Mouse (Mus musculus) heart, adult 11 months (tissue): ENCODE measurements around the gene Usp20.

Source experiments
- DNase-seq: peaks from one replicate; pipeline ENCODE4 v3.0.0; 2022

The Usp20 gene

DNA sequence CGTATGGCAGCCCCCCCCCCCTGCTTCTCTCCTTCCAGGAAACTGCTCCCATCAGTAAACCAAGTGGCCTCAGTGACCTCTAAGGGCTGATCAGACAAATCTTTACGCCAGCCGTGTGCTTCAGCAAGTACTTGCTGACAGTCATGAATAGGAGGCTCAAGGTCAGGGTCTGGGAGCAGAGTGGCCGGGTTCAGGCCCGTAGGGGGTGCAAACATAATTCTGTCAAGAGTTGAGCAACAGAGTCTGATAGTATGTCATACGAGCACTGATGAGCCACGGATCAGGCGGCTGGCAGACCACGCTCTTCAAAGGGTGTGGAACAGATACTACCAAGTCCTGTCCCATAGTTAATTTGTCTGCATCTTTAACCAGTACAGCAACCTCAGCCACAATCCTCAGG is 8.1 kb downstream of the Usp20 start:
- no peak for DNase-seq

DNA sequence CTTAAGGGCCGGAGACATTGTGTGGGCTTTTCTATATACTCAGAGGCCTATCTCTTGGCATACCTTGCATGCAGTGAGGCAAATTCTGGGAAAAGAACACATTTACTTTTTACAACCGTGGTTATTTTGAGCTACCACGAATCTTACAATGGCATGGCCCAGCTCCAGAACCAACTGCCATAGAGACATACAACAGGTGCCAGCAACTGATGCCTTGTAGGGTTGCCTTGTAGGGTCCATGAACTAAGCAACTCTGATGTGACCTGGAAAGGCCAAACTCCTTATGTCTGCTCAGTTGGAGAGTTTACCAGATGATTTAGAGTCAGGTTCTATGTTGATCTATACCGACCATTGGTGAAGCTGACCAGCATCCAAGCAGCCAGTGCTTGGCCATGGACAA is 12.8 kb downstream of the Usp20 start:
- no peak for DNase-seq

DNA sequence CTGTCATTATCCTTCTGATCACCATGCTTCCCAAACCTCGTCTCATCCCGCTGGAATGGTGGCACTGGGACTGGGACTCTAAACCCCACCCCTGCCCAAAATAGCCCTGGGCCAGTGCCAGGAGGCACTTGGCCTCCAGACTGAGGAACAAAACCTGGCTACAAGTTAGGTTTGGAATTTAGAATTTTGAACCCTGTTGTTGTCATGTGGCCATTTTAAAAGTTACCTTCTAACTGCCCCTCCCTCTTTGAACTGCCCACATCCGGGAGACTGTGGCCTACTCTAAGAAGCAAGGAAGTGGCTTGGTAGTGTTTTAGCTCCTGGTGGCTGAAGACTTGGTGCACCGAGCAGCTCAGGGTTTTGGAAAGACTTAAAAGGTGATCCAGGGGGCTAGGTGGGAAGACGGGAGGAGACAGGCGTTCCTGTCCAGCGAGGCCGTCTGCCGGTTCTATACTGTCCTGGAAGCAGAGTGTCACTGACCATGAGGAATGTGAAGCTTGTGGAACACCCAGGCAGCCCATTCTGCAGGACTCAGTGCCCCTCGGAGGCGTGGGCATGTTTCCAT is 13.4 kb downstream of the Usp20 start:
- peak; percentile 96 for DNase-seq

DNA sequence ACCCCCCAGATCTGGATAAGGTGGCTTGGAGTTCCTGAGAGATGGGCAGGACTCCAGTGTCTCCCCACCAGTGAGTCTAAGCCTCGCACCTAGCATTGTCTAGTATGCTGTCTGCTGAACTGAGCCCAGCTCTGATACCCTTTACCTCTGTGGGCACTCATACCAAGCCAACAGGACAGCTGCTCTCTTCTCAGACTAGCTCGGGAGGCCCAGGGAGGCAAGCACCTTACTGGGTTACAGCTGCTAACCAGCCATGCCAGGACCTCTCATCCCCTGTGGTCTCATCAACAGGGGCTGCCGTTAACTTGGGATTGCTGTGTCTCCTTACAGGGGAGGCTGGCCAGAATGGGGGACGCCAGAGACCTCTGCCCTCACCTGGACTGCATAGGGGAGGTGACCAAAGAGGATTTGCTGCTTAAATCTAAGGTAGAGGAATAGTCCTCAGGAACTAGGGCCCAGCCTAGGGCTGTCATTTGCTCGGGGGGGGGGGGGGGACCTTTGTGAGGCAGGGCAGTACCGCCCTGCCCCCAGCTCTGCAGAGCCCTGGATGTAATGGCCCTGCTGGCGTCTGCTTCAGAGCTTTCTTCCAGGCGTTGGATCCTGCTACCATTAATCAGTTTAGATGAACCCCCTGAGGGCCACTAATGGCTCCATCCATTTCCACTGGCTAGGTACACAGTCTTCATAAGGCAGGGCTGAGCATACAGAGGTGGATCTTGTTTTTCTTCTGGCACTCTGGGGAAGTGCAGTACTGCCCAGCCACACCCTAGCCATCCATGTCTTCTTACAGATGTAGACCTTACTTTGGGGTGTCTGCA is 16.6 kb downstream of the Usp20 start:
- DNase-seq = no peak

DNA sequence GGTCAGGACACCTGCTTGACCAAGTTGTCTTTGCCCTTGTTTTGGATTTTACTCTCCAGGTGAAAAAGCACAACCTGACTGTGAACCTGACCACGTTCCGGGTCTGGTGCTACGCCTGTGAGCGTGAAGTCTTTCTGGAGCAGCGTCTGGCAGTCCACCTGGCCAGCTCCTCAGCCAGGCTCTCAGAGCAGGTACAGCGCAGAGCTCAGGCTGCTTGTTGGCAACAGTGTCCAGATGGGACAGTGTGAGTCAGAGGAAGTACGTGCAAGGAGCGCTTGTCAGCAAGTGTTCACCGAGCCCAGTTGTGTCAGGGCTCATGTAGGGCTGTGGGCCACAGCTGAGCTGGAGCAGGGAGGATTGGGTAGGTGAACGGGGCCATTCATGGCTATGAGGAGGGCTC is 20.8 kb downstream of the Usp20 start:
- no peak for DNase-seq

DNA sequence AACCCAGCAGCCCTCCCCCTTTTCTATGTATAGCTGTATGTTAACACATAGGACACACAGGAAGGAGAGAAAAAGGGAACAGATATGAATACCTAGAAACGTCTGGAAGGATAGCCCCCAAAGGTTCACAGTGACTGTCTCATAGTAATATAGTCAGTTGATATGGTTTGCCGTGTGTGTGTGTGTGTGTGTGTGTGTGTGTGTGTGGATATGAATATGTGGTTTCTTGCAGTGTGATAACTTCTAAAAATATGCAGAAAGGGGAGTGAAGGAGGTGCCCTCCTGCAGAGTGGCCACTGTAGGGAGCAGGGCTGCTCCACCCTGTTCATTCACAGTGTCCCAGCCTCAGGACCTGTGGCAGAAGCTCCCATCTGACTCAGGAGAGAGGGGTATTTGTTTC is 23.4 kb downstream of the Usp20 start:
- no peak for DNase-seq

DNA sequence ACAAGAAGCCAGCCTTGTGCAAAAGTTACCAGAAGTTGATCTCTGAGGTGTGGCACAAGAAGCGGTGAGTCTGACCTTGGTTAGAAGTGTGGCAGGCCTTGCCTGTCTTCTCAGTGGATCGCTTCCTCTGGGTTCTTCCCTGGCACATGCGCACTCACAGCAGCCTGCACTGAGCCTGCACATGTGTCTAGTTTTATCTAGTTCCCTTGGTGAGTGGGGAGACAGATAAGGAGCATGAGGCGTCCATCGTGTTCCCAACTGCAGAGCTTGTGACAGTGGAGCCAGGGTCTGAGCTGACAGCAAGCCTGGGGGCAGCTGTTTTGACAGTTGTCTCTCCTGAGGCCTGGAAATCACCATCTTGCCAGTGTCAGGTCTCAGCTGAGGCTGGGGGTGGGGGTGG is 24.4 kb downstream of the Usp20 start:
- peak; percentile 98 for DNase-seq

DNA sequence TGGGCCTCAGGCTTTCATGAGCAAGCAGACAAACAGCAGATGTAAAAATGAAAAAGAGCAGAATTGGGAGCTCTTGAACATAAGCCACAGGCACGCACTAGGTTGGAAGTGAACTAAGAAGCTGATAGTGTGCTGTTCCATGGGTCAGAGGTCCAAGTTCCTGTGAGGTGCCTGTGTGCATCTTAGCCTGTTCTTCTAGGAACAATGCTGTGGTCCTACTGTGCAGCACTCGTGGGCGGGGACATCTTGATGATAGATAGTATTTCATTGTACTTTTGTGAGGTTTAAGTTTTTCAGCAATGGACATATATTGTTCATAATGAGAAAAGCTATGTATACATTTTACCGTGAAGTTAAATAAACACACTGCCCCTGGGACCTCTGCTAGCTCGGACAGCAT is 25.1 kb downstream of the Usp20 start:
- no peak for DNase-seq

DNA sequence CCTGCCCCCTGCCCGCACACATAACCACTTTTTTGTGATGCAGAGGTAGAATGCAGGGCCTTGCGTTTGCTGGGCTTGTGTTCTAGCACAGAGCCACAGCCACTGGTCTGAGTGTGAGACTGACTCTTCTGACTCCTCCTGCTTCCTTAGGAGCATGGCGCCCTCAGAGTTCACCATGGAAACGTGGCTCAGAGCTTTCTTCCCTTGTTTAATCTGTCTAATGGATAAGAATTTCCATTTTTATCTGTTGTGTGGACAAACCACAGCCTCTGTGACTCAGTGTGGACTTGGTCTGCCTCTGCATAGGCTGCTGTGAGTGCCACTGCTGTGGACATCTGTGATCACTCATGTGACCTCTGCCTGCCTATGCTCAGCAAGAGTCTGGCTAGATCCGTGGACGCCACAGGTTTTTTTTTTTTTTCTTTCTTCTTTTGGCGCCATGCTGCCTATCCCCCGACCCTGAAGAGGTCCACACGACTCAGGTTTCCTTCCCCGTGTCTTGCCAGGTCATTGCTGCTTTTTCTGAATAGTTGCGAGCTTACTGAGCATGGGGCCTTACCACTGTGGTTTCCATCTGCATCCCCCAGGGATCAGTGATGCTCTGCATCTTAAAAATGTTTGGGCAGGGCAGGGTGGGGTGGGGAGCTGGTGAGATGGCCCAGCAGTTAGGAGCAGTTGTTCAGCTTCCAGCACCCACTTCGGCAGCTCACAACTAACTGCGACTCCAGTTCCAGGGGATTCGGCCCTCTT is 31.5 kb downstream of the Usp20 start:
- DNase-seq = no peak

DNA sequence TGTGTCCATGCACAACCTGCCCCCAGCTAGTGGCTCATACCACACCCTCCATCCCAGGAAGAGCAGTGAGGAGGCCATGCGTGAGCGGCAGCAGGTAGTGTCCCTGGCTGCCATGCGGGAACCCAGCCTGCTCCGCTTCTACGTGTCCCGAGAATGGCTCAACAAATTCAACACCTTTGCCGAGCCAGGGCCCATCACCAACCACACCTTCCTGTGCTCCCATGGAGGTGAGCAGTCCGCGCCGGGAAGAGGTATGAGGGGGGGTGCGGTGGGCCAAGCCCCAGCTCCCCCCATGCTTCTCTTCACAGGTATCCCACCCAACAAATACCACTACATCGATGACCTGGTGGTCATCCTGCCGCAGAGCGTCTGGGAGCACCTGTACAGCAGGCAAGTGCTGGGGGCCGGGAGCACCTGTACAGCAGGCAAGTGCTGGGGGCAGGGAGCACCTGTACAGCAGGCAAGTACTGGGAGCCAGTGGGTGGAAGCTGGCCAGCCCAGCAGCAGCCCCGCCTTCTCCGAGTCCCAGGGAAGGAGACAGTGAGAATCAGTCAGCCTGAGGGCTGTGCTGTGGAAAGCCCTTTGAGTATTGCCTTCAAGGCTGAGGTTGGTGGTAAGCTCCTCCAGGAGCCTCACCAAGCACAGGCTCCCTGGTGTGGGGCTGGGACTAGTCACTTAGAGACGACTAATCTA is 35.7 kb downstream of the Usp20 start:
- DNase-seq = no peak

DNA sequence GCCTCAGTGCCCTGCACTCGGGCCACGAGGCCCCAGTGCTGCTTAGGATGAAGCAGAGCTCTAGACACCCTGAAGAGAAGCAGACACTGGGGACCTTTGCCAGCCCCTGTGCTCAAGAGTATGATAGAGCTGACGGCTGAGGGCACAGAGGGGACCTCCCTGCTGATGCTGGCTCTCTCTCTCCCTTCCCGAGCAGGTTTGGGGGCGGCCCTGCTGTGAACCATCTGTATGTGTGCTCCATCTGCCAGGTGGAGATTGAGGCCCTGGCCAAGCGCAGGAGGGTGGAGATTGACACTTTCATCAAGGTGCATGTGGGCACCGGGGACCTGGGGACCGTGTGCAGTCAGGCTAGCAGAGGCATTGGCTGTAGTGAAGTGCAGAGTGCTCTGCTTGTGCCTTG is 36.4 kb downstream of the Usp20 start:
- DNase-seq = no peak

DNA sequence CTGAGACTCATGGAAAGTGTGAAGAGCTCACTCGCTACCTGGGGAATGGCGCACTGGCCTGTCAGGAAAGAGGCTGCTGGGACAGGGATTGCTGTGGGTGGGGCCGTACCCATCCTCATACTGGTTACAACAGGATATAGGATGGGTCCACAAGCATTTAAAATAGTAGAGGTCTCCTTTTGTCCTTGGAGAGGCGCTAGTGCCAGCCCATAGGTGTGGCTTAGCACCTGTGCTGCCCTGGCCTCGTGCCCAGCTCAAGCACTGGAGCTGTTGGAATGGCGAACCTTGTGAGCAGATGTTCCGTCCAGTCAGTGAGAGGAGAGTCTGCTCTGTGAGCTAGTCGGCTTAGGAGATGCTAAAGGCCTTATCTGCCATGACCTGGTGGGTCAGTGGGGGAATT is 36.9 kb downstream of the Usp20 start:
- no peak for DNase-seq

DNA sequence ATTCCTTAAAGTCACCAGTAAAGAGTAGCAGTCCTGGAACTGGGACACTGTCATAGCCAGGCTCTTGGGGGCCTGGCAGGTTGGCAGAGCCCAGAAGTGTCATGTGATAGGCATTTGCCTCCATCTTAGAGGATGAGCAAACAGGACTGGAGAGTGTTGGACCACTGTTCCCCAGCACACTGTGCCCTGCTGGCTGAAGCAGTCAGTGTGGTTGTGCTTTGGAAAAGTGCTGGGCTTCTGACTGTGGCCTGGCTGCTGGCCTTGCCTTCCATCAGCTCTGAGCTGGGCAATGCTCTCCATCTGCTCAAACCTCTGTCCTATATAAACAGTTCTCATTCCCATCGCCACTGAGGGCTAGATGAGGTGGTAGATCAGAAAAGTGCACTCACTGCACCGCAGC is 38.1 kb downstream of the Usp20 start:
- no peak for DNase-seq

DNA sequence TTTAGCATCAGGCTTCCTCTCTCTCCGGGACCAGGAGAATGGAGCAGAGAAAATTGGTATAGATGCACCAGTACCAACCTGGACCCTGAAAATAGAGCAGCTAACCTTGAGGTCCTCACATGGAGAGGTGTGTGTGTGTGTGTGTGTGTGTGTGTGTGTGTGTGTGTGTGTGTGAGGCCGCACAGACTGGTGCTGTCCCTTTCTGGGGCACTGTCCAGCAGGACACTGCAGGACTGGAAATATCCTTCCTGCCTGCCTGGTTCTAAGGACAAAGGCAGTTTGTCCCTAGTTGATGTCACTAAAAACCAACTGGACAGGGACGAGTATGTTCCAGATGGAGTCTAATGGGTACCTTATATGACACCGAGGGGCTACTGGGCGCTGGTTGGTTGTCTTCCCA is 41.9 kb downstream of the Usp20 start:
- DNase-seq = no peak

DNA sequence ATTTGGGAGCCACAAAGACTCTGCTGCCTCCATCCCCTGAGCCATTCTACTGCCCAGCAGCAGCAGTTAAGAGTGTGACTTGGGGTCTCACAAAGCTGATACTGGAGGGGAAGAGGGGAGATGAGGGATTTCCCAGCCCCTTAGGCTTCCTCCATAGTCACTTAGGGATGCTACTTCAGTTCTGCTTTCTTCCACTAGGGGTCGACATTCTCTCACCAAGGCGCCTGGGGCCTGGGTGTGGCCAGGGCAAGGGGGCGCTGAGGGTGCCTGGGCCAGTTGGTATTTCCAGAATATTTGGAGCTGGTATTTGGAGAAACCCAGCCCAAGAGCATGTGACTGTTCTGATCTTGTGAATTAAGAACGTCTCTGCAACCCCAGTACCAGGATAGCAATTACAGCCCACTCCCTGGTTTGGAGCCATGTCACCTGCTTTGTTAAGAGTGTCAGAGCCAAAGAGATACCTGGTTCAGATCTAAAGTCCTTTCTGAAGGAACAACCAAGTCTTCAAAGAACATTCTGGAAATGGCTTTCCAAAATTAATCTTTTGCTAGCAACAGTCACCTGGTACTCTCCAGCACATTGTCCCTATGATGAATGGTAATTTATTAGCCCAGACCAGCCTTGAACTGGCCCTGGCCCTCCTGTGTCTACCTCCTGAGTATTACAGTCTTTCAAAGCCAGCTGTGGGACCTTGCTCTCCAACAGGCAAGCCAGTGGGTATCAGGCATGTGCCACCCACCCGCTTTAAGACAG is 42.7 kb downstream of the Usp20 start:
- DNase-seq = peak; percentile 93

DNA sequence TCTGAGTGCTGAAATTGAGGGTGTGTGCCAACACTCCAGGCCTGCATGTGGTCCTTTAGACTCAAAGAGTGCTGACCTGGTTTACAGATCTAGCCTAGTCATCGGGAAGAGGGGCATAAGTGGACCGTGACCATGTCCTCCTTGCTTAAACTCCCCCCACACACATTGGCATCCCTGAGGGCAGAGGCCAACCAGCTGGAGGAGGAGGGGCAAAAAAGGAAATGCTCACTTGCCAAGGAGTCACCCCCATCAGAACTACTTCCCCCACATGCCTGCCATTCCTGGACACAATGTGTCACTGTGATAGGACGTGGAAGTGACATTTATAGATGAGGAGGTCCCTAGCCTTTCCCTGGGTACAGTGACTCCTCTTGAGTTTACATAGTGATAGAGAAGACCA is 43.4 kb downstream of the Usp20 start:
- DNase-seq = peak; percentile 95

DNA sequence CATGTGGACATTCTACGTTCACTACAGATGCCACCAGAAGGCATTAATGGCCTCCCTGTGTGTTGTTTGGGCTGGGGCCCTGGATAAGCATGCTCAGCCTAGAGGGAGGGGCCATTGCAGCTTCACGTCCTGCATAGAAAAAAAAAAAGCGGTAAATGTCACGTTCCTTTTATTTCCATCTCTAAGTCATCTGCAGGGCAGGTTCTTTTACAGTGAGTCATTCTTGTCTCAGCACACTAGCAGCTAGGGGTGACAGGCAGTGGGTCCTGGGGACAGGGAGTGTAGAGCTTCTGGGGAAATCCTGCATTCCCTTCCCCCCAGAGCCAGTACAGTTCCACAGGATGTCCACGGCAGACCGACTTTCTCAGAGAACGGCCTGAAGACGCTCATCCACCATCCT is 44.6 kb downstream of the Usp20 start:
- no peak for DNase-seq

DNA sequence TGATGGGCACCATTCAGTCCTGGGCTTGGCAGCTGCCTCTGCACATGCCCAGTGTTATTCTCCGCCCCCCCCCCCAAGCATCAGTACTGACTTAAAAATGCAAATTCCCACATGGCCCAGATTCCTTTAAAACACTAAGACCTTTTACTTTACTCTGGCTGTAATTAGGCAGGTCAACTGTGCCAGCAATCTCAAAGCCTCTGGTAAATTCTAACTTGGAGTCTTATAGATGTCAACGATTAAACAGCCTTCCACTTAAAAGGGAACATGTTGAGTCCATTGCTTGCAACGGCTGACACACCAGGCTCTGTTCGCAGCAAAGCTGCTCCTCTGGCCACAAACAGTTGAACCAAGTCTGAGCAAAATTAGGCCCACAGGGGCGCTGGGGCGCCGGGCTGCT is 49.9 kb downstream of the Usp20 start:
- DNase-seq = no peak

DNA sequence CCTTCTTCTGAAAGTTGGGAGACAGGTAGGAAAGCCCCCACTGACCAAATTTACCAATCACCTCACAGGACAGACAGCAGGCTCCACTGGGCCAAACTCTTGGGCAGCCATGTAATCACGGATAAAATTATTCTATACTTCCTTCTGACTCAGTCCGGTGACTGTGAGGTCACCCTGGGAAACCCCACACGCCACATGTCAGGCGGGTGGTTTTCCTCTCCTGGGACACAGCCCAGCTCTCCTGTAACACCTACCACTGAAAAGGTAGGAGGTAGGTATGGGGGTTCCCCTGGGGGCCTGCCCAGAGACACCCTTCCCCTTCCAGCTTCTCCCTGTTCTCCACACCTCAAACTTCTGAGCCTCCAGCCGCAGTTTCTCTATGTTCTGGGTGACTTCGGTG is 54.7 kb downstream of the Usp20 start:
- no peak for DNase-seq

DNA sequence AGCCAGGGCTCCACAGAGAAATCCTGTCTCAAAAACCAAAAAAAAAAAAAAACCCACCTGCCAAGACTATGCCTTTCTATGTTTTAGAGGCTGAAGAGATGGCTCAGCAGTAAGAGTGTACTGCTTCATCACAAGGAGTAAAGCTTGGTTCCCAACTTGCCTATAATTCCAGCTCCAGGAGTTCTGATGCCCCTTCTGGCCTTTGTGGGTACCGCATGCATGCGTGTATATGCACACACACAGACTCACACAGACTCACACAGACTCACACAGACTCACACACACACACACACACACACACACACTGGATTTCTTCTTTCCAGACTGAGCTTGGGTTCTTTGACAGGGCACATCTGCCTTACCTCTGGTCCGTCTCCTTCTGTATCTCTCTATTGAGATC is 58.0 kb downstream of the Usp20 start:
- DNase-seq = peak; percentile 55

DNA sequence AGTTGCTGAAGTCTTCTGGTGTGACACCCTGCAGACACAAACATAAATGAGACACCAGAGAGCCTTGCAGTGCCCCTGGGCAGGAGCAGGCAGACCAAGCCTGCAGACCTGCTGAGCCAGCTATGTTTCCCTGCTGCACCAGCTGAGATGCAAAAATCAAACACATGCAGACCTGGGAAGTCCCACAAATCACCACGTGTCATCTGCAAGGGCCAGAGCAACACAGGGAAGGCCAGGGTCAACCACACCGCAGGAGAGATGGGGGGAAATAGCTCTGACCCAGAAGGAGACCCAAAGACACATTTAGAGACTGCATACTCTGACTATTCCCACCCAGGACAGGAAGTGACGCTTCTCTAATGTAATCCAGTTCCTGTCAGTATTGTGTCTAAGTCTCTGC is 58.4 kb downstream of the Usp20 start:
- DNase-seq = no peak

DNA sequence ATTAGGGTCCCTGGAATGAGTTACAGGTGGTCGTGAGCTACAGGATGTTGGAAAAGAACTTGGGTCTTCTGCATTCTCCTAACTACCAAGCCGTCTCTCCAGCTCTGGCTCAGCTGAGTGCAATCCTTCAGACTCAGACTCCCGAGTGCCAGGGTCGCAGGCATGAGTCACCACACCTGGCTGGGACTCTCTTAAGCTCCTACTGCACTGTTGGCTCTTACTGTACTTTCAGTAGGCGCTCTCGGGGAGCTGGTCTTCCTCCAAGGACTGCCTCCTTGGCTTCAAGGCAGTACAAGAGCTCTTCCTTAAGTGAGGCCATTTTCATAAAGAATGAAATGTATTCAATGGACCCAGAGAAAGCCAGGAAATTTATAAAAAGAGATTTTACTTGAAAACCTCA is 59.3 kb downstream of the Usp20 start:
- DNase-seq = no peak

DNA sequence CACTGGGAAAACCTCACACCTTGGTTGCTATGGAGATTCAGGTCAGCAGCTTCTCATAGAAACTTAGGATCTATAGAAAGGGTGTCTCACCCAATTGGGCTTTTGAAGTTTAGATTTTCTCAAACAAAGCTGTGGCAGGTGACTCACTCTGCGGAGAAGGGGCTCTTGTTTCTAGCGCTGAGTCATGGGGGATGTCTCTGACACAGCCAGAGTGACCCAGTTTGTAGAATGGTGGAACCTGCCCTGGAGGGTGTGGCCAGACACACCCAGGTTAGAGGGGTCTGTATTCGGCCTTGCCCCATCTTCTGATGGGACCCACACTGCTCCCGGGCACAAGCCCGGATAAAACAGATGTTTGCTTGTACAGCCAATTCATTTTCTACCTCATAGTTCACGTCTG is 60.8 kb downstream of the Usp20 start:
- no peak for DNase-seq
